Mouse (Mus musculus): ENCODE measurements at regions not wholly inside any gene's neighbourhood (a gene's known extent, or its start where the extent isn't known, plus 50 kb on each side); places are given as distances from the start of the nearest gene placed in this dataset.

GRCm38 (mm10) chr12:110332616-110333154 is 53.8 kb downstream of the Dio3 start:
- DNase-seq: no peak

DNA sequence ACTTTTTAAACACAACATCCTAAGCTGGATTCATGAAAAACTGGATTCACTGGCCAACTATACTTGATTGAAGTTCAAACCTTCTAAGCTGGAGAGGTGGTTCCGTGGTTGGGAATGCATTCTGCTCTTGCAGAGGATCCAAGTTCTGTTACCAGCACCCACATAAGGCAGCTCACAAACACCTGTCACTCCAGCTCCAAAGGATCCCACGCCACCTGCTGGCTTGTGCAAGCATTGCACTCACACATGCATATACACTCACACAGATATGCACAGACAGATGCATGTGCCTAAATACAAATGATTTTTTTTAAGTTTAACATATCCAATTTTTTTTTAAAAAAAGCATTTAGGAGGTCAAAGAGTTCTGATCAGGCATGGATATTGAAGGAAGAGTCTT is 55.7 kb downstream of the Dio3 start:
- DNase-seq: no peak

DNA sequence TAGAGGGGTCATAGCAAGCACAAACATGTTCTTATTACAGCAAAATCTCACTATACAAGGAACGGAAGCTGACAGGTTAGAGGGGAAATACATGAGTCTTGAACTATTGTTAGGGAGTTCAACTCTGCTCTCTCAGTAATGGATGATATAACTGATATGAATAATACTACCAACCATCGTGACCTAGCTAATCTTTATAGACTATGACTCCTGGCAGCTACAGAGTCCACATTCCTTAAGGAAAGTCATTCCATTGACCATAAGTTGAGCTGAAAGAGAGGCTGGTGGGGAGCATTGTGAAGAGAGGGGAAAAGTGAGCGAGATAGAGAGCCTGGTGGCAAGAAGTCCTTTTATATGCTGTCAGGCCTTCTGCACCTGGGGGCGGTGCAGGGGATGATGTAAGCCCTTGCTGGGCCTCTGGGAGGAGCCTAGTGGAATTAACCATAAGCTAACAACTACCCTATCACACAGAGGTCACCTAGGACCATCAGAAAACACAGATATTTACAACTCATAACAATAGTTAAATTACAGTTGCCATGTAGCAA is 65.5 kb downstream of the Dio3 start:
- DNase-seq: no peak

DNA sequence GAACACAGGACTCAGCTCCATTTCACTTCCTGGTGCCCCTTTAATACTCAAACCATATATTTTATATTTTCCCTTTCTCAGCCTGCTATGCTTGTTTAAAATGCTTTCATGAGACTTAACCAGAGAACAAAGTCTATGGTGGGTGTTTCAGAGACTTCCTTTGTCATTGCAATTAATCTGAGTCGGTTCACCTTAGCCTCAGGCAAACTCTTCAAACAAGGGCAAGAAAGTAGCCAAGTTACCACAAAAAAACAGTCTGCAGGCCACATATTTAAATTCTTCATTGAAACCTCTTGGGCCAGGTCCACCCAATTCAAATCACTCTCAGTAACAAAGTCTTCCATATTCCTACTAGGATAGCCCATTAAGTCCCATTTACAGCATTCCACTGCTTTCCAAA is 70.8 kb downstream of the Dio3 start:
- no peak for DNase-seq

DNA sequence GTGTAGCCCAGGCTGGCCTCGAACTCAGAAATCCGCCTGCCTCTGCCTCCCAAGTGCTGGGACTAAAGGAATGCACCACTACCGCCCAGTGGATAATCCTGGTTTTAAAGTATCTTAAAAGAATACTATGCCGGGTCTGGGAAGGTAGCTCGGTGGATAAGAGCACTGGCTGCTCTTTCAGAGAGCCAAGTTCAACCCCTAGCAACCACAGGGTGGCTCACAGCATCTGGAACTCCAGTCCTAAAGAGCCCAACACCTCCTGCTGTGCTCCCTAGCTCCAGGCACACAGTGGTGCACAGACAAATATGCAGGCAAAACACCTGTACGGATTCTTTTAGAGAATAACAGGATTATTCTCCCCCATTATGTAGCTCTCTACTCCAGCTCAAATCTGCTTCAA is 77.0 kb downstream of the Dio3 start:
- DNase-seq: no peak

DNA sequence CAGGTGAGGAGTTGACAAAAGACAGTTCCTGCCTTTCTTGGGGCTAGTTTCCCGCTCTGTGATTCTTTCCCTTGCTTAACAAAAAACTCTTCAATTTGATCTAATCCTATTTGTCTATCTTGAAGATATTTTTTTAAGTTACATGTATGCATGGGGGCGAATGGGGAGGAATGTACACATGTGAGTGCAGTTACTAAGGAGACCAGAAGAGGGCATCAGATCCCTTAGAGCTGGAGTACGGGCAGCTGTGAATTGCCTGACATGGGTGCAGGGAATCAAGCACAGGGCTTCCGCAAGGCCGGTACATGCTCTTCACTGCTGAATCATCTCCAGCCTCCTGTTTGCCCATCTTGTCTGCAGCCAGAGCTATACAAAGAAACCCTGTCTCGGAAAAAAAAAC is 79.8 kb upstream of the Ppp2r5c start:
- no peak for DNase-seq

DNA sequence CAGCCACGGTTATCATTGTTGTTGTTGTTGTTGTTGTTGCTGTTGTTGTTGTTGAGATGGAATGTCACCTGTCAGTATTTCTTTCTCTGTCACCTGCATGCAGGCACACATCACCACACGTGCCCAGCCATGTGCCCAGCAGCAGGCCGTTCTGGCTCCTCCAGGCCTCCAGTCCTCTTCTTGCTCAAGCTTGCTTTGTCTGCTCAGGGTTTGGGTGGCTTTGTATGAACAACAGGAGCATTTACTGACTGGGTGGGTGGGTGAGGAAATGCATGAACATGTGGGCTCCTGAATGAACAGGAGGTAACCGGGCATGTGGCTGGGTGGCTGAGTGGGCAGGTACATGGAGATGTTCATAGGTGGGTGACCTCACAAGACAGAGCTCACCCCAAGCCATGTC is 79.1 kb upstream of the Ppp2r5c start:
- DNase-seq: no peak

GRCm38 (mm10) chr12:110371886-110372690 is 74.8 kb upstream of the Ppp2r5c start:
- DNase-seq: no peak

DNA sequence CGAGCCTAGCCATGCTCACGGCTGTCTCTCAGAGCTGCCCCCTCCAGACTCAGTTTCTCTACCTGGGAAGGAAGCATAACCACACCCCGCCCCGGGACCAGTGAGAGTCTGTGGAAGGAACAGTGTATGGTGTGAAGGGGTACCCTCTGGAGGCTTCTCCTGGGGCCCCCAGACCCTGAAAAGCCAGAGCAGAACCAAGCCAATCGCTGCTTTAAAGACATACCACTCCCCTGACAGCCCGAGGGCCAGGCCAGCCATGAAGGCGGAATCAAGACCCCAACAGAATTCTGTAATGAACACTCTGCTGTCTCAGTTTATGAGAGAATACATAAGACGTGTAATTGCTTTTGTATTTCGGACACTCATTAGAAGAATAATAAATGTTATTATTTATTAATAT is 73.9 kb upstream of the Ppp2r5c start:
- no peak for DNase-seq

GRCm38 (mm10) chr12:110373408-110374065 is 73.4 kb upstream of the Ppp2r5c start:
- peak; percentile 73 for DNase-seq

DNA sequence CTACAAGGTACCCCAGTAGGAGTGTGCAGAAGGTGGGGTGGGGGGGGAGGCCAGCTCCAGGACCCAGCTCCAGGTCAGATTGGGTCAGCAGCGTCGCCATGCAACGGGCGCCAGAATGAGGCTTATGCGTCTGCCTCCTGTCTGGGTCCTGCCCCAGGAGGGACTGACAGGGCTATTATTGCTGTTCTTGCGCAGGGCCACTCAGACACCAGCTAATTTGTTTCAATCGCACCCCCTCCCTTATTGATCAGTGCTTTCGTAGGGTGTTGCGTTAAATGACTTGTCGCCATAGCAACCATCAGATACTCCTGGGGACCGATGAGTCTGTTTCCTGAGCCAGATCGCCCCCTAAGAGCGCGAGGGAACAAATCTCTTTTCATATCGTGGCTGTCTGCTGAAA is 71.8 kb upstream of the Ppp2r5c start:
- DNase-seq: no peak

DNA sequence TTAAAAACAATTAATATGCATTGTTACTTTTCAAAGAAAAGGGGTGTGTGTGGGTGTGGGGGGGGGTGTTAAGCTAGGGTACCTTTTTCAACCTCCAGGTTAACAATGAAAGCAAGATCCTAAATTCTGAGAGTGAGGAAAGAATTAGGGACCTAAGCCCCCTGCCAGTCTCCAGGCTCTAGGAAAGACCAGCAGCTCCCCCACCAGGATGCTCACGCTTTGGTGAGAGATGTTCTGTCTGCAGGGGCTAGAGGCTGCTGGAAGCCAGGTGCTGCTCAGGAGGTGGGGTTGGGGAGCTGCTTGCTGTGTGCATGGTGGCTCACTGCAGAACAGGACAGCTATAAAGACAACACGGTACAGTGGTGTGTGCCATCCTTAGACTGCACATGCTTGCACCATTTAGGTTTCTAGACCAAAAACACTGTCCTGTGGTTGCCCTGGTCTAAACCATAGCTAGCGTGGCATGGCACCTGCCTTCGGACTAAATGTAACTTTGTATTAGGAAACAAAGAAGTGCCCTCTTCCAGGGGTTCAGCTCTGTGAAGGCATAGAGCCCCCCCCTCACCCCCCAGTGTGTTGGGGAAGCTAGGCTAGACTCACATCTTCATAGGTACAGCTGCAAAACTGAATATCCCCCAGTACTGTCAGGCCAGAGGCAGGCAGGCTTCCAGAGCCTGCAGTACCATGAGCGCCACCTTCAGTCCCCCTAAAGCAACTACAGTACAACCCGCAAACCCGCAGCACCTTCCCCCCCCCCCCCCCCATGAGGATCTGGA is 70.7 kb upstream of the Ppp2r5c start:
- DNase-seq: no peak

GRCm38 (mm10) chr12:110376838-110377150 is 70.1 kb upstream of the Ppp2r5c start:
- no peak for DNase-seq

GRCm38 (mm10) chr12:110377306-110377705 is 69.6 kb upstream of the Ppp2r5c start:
- no peak for DNase-seq

- DNase-seq: no peak
These were observed 69.2 kb upstream of the Ppp2r5c start for GRCm38 (mm10) chr12:110377734-110378133.

DNA sequence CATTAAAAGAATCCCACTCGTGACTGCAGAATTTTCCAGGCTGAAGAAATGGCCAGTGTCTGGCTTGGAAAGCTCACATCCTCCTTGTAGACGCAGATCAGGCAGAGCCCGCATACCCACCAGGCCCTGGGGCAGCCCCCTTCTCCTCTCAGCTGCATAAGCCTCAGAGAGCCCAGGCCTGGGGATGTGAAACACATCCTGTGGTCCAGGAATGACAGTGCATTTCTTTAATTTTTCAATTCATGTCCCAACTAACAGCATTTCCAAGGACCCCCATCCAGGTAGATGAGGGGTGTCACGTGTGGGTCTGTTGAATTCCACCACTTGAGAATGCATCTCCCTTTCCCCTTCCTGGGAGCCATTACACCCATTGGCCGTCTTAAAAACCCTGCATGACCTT is 68.6 kb upstream of the Ppp2r5c start:
- no peak for DNase-seq

DNA sequence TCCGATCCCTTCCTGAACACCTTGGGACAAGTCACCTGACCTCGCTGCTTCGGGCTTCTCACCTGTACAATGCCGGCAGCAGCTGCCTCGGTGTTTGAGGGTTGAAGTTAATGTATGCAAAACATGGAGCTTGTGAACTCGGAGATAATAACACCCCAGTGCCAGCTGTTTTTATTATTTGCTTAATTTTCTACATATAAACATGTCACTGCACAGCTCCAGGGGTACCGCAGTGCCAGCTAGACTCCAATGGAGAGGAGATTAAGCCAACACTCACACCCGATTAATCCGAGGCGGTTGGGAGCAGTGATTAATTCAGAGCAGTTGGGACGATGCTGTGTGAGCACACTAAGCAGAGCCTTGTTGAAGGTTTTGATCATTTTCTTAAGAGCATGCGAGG is 67.2 kb upstream of the Ppp2r5c start:
- DNase-seq: no peak

DNA sequence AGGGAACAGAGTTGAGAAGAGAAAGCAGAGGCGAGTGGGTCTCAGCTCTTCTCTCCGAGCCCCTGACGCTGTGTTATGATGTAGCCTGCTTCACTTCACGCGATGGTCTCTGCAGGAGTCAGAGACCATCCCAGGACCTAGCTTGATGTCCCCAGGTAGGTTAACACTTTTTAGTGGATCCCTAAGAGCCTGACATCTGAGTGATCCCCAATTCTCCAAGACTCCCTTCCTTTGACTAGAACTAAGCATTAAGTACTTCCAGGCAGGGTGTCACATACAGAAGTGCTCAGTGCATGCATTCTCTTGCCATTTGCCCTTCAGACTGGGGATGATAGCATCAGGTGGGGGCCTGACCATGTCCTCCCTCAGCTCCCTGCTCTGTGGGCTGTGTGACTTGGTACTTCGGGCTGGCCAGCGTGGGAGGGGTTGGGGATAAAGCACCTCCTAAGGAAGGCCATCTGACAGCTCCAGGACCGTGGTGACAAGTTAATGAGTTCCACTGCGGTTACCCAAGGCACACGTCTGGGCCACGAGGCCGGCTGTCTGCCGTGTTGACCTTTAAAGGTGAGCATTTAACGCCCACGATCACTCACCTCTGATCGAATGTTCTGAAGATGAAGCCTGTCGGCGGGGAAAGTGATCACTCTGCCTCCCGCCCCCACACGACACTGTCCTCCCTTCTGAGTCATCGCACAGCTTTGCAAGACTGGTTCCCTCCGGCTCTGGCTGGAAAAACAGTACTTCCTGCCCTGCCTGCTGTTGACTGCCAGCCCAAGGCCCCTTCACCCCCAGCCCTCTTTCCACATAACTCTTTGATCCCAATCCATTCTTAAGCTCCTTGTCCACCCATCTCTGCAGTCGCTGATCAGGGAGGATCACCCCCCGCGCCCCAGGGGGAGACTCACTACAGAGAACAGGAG is 65.8 kb upstream of the Ppp2r5c start:
- DNase-seq: no peak

GRCm38 (mm10) chr12:110385031-110385430 is 61.9 kb upstream of the Ppp2r5c start:
- DNase-seq: no peak

DNA sequence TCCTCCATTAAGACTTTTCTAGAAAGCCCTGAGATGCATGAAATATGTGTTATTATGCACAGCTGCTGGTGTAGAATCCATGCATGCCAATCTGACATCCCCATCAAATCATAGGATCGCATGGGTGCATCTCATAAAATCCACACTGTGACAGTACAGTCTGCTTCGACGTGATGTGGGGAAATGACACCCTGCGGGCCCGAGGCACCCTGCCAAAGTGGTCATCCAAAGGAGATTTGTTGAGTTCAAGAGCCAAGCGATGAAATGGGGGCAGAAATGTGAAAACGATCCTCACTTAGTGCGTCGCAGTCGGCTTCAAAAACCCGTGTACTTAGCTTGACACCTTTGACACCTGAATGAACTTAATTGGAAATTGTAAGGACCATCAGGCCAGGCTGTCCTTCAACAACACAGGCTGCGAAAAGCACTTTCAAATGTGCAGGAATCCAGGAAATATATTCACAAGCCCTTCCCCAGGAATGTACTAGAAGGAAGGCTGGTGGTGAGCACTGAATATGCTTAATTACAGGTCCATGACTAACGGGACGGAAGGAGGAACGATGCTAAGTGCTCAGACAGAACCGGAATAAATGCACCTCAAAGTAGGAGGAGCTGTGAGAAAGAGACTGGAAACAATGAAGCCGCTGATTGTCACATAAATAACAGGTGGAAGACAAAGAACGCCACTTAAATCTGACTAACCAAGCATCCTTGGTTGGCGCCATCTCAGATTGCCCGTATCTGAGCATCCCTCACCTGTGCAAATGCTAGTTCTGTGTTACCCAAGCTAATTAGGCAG is 60.9 kb upstream of the Ppp2r5c start:
- no peak for DNase-seq

- no peak for DNase-seq
These were observed 59.9 kb upstream of the Ppp2r5c start for GRCm38 (mm10) chr12:110387056-110387455.
